Mouse (Mus musculus): ENCODE measurements around the gene Fxyd7.

Gene Fxyd7

GRCm38 (mm10) chr7:31050921-31051320 is 346 bp downstream of the Fxyd7 start:
- no peak for DNase-seq (ENCODE audit: low spot score)

GRCm38 (mm10) chr7:31050487-31050886 is 780 bp downstream of the Fxyd7 start:
- no peak for DNase-seq (ENCODE audit: low spot score)

- no peak for DNase-seq (ENCODE audit: low spot score)
Measured at GRCm38 (mm10) chr7:31049846-31050281, 1.4 kb downstream of the Fxyd7 start.

GRCm38 (mm10) chr7:31049135-31049845 is 2.0 kb downstream of the Fxyd7 start:
- DNase-seq (ENCODE audit: low spot score): no peak

- no peak for DNase-seq (ENCODE audit: low spot score)
Measured at GRCm38 (mm10) chr7:31042431-31042910, 8.8 kb downstream of the Fxyd7 start, which contains the start of gene Fxyd5. TSS of gene Fxyd5 (minus strand) at chr7:31042481.

GRCm38 (mm10) chr7:31041662-31042315 is 9.5 kb downstream of the Fxyd7 start:
- DNase-seq (ENCODE audit: low spot score): no peak

- DNase-seq (ENCODE audit: low spot score): no peak
Measured at GRCm38 (mm10) chr7:31041023-31041407, 10.3 kb downstream of the Fxyd7 start.

- DNase-seq (ENCODE audit: low spot score): no peak
Measured at GRCm38 (mm10) chr7:31040281-31041022, 10.8 kb downstream of the Fxyd7 start.

GRCm38 (mm10) chr7:31039011-31039410 is 12.3 kb downstream of the Fxyd7 start:
- DNase-seq (ENCODE audit: low spot score): no peak

- DNase-seq (ENCODE audit: low spot score): no peak
Measured at GRCm38 (mm10) chr7:31037675-31038074, 13.6 kb downstream of the Fxyd7 start.

- no peak for DNase-seq (ENCODE audit: low spot score)
Measured at GRCm38 (mm10) chr7:31036917-31037316, 14.3 kb downstream of the Fxyd7 start.

GRCm38 (mm10) chr7:31035291-31035690 is 16.0 kb downstream of the Fxyd7 start:
- no peak for DNase-seq (ENCODE audit: low spot score)

- DNase-seq (ENCODE audit: low spot score): no peak
Measured at GRCm38 (mm10) chr7:31034789-31035188, 16.5 kb downstream of the Fxyd7 start.

GRCm38 (mm10) chr7:31033409-31034165 is 17.7 kb downstream of the Fxyd7 start:
- no peak for DNase-seq (ENCODE audit: low spot score)

GRCm38 (mm10) chr7:31031731-31032130 is 19.5 kb downstream of the Fxyd7 start:
- no peak for DNase-seq (ENCODE audit: low spot score)

- DNase-seq (ENCODE audit: low spot score): no peak
Measured at GRCm38 (mm10) chr7:31030717-31031116, 20.6 kb downstream of the Fxyd7 start.

- no peak for DNase-seq (ENCODE audit: low spot score)
Measured at GRCm38 (mm10) chr7:31028609-31029008, 22.7 kb downstream of the Fxyd7 start.

- no peak for DNase-seq (ENCODE audit: low spot score)
Measured at GRCm38 (mm10) chr7:31017104-31017901, 34.0 kb downstream of the Fxyd7 start.

- no peak for DNase-seq (ENCODE audit: low spot score)
Measured at GRCm38 (mm10) chr7:31012971-31013370, 38.3 kb downstream of the Fxyd7 start.

- no peak for DNase-seq (ENCODE audit: low spot score)
Measured at GRCm38 (mm10) chr7:31008889-31009288, 42.4 kb downstream of the Fxyd7 start.

- no peak for DNase-seq (ENCODE audit: low spot score)
Measured at GRCm38 (mm10) chr7:31008175-31008574, 43.1 kb downstream of the Fxyd7 start.
